Mouse (Mus musculus): ENCODE measurements around the gene Glt1d1. TPM values are rescaled to one million over a fixed set of nuclear protein-coding genes. Genes with fewer than 3 reads are reported as not detected.

Glt1d1 gene
- polyA plus RNA-seq, 1 experiment from 2014 or later = 1.5 TPM

DNA sequence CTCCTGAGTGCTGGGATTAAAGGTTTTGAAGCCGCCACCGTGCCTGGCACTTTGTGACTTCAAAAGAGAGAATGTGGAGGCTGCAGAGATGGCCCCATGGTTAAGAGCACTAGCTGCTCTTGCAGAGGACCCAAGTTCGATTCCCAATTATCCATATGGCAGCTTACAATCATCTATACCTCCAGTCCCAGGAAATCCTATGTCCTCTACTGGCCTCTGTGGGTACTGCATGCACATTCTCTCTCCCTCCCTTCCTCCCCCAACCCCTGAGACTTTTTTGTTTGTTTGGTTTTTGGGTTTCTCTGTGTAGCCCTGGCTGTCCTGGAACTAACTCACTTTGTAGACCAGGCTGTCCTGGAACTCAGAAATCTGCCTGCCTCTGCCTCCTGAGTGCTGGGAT lies 27.2 kb downstream of the Glt1d1 start:
- DNase-seq (ENCODE audit: low spot score) (no peak), ATAC-seq (replicated peaks; ENCODE audit: low FRiP score) (no peak)
- Histone ChIP-seq H3K27ac (ENCODE audit: low read depth, low read length) (no peak overlapping the region), H3K9me3 (ENCODE audit: control insufficient read depth, low read length) (peaks cover 3% of the 10 kb centered on the region; the same call in 1 of the 2 replicates), H3K36me3 (ENCODE audit: control insufficient read depth, insufficient read depth, low read length) (no peaks in the 10 kb centered on the region; the same call in 1 of the 2 replicates), H3K4me1 (replicated peaks; ENCODE audit: control insufficient read depth, insufficient read depth, low read length) (no peaks in the 10 kb centered on the region), H3K4me3 (ENCODE audit: low read depth, low read length) (no peak overlapping the region), H3K9ac (ENCODE audit: low read length) (no peak overlapping the region), H3K4me2 (ENCODE audit: low read depth, low read length, severe bottlenecking) (no peak overlapping the region), H3K27me3 (ENCODE audit: control insufficient read depth, insufficient read depth, low read length) (no peaks in the 10 kb centered on the region)
- 86% methylated on average over 3 of the region's 3 CpGs for WGBS

DNA sequence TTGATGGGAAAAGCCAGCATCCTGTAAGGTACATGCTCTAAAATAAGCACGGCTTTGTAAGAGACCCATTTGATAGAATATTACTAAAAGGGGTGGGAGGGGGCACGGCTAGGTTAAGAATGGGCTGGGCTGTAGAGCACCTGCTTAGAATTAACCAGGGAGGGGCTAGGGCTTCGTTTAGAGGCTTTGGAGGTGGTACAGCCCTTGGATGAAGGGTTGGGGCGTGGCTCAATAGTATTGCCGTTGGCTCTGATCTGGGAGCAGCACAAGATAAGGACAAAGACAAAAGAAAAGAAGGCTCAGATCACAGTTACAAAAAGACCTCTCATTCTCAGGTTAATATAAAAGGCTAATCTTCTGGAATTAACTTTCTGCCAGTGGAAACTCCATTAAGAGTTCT lies 28.2 kb downstream of the Glt1d1 start:
- no peak overlapping the region for H3K4me3 ChIP-seq (ENCODE audit: low read depth, low read length)
- no peaks in the 10 kb centered on the region for H3K27me3 ChIP-seq (ENCODE audit: control insufficient read depth, insufficient read depth, low read length)
- H3K4me1 ChIP-seq (replicated peaks; ENCODE audit: control insufficient read depth, insufficient read depth, low read length) = no peaks in the 10 kb centered on the region
- ATAC-seq (replicated peaks; ENCODE audit: low FRiP score) (no peak), DNase-seq (ENCODE audit: low spot score) (no peak)
- H3K27ac ChIP-seq (ENCODE audit: low read depth, low read length) = no peak overlapping the region
- WGBS = 61% methylated on average over 5 of the region's 5 CpGs
- no peak overlapping the region for H3K9ac ChIP-seq (ENCODE audit: low read length)
- no peaks in the 10 kb centered on the region; the same call in 1 of the 2 replicates for H3K36me3 ChIP-seq (ENCODE audit: control insufficient read depth, insufficient read depth, low read length)
- H3K4me2 ChIP-seq (ENCODE audit: low read depth, low read length, severe bottlenecking) = no peak overlapping the region
- peaks cover 3% of the 10 kb centered on the region; the same call in 1 of the 2 replicates for H3K9me3 ChIP-seq (ENCODE audit: control insufficient read depth, low read length)

DNA sequence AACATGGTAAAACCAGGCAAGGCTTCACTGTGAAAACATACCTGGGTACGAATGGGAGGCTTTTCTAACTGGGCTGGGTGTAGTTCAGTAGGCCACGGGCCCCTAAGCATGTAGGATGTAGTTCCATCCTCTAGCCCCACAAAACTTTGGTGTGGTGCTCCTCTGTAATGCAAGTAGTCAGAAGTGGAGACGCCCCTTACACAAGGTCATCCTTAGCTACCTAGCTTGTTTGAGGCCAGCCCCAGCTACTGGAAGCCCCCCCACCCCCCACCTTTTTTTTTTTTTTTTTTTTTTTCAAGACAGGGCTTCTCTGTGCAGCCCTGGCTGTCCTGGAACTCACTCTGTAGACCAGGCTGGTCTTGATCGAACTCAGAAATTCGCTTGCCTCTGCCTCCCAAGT lies 28.9 kb downstream of the Glt1d1 start:
- H3K4me3 ChIP-seq (ENCODE audit: low read depth, low read length) = no peak overlapping the region
- H3K4me1 ChIP-seq (replicated peaks; ENCODE audit: control insufficient read depth, insufficient read depth, low read length) = no peaks in the 10 kb centered on the region
- no peak overlapping the region for H3K27ac ChIP-seq (ENCODE audit: low read depth, low read length)
- no peak overlapping the region for H3K9ac ChIP-seq (ENCODE audit: low read length)
- WGBS = 89% methylated on average over 5 of the region's 5 CpGs
- peaks cover 3% of the 10 kb centered on the region; the same call in 1 of the 2 replicates for H3K9me3 ChIP-seq (ENCODE audit: control insufficient read depth, low read length)
- DNase-seq (ENCODE audit: low spot score) (no peak), ATAC-seq (replicated peaks; ENCODE audit: low FRiP score) (no peak)
- H3K36me3 ChIP-seq (ENCODE audit: control insufficient read depth, insufficient read depth, low read length) = no peaks in the 10 kb centered on the region; the same call in 1 of the 2 replicates
- no peak overlapping the region for H3K4me2 ChIP-seq (ENCODE audit: low read depth, low read length, severe bottlenecking)
- H3K27me3 ChIP-seq (ENCODE audit: control insufficient read depth, insufficient read depth, low read length) = no peaks in the 10 kb centered on the region

- no peak overlapping the region for H3K9ac ChIP-seq (ENCODE audit: low read length)
- no peak overlapping the region for H3K4me2 ChIP-seq (ENCODE audit: low read depth, low read length, severe bottlenecking)
- no peaks in the 10 kb centered on the region for H3K4me1 ChIP-seq (replicated peaks; ENCODE audit: control insufficient read depth, insufficient read depth, low read length)
- WGBS = 93% methylated on average over 8 of the region's 8 CpGs
- no peak overlapping the region for H3K4me3 ChIP-seq (ENCODE audit: low read depth, low read length)
- H3K27me3 ChIP-seq (ENCODE audit: control insufficient read depth, insufficient read depth, low read length) = no peaks in the 10 kb centered on the region
- DNase-seq (ENCODE audit: low spot score) (no peak), ATAC-seq (replicated peaks; ENCODE audit: low FRiP score) (no peak)
- no peak overlapping the region for H3K27ac ChIP-seq (ENCODE audit: low read depth, low read length)
- H3K36me3 ChIP-seq (ENCODE audit: control insufficient read depth, insufficient read depth, low read length) = no peaks in the 10 kb centered on the region
- no peaks in the 10 kb centered on the region for H3K9me3 ChIP-seq (ENCODE audit: control insufficient read depth, low read length)
These were observed 41.9 kb downstream of the Glt1d1 start for GRCm38 (mm10) chr5:127673913-127674312.

- H3K4me2 ChIP-seq (ENCODE audit: low read depth, low read length, severe bottlenecking) = no peak overlapping the region
- no peaks in the 10 kb centered on the region for H3K27me3 ChIP-seq (ENCODE audit: control insufficient read depth, insufficient read depth, low read length)
- H3K4me1 ChIP-seq (replicated peaks; ENCODE audit: control insufficient read depth, insufficient read depth, low read length) = no peaks in the 10 kb centered on the region
- ATAC-seq (replicated peaks; ENCODE audit: low FRiP score) (no peak), DNase-seq (ENCODE audit: low spot score) (no peak)
- H3K9me3 ChIP-seq (ENCODE audit: control insufficient read depth, low read length) = no peaks in the 10 kb centered on the region
- H3K27ac ChIP-seq (ENCODE audit: low read depth, low read length) = no peak overlapping the region
- H3K9ac ChIP-seq (ENCODE audit: low read length) = no peak overlapping the region
- H3K36me3 ChIP-seq (ENCODE audit: control insufficient read depth, insufficient read depth, low read length) = no peaks in the 10 kb centered on the region
- H3K4me3 ChIP-seq (ENCODE audit: low read depth, low read length) = no peak overlapping the region
- WGBS = 94% methylated on average over 2 of the region's 2 CpGs
These were observed 45.5 kb downstream of the Glt1d1 start for GRCm38 (mm10) chr5:127677561-127677960.

DNA sequence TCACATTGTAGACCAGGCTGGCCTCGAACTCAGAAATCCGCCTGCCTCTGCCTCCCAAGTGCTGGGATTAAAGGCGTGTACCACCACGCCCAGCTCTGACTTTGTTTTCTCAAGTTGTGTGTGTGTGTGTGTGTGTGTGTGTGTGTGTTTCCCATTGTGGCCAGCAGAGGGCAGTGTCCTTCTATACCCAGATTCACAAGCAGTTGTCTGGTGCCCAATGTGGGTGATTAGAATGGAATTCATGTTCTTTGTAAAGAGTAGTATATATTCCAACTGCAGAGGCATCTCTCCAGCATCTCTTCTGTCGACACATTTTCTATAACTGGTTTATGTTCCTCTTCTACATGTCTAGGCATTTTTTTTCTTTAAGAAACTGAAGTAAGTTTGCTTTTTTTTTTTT lies 46.4 kb downstream of the Glt1d1 start:
- Histone ChIP-seq H3K4me3 (ENCODE audit: low read depth, low read length) (no peak overlapping the region), H3K9me3 (ENCODE audit: control insufficient read depth, low read length) (no peaks in the 10 kb centered on the region), H3K9ac (ENCODE audit: low read length) (no peak overlapping the region), H3K4me2 (ENCODE audit: low read depth, low read length, severe bottlenecking) (no peak overlapping the region), H3K4me1 (replicated peaks; ENCODE audit: control insufficient read depth, insufficient read depth, low read length) (no peaks in the 10 kb centered on the region), H3K27ac (ENCODE audit: low read depth, low read length) (no peak overlapping the region), H3K36me3 (ENCODE audit: control insufficient read depth, insufficient read depth, low read length) (no peaks in the 10 kb centered on the region), H3K27me3 (ENCODE audit: control insufficient read depth, insufficient read depth, low read length) (no peaks in the 10 kb centered on the region)
- WGBS = 90% methylated on average over 5 of the region's 5 CpGs
- ATAC-seq (replicated peaks; ENCODE audit: low FRiP score) (no peak), DNase-seq (ENCODE audit: low spot score) (no peak)

DNA sequence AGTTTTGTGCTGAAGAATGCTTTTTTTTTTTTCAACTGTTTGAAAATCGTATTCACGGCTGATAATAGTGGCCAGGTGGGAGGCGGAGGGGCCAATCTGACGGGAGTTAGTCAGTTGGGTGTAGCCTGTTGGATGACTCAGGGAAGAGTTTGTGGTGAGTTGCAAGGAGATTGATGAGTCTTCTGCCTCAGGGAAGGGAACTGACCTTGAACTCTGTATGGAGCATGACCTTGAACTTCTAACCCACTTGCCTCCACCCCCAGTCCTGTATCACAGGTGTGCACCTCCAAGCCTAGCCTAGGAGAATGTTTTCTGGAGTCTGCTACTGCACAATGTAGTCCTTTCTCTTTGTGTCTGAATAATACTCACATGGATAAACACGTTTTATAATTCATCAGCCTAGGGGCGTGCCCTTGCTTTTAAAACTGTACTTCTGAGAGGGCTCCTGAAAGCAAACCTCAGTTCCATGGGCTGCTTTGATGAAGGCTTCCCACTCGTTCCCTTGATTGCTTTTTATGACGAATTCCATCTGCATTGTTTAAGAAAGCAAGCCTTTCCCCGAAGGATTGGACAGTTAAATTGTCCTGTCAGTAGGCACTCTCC lies 56.6 kb downstream of the Glt1d1 start:
- Histone ChIP-seq H3K9ac (ENCODE audit: low read length) (no peak overlapping the region), H3K9me3 (ENCODE audit: control insufficient read depth, low read length) (no peaks in the 10 kb centered on the region), H3K27me3 (ENCODE audit: control insufficient read depth, insufficient read depth, low read length) (no peaks in the 10 kb centered on the region), H3K4me1 (replicated peaks; ENCODE audit: control insufficient read depth, insufficient read depth, low read length) (no peaks in the 10 kb centered on the region), H3K4me2 (ENCODE audit: low read depth, low read length, severe bottlenecking) (no peak overlapping the region), H3K36me3 (ENCODE audit: control insufficient read depth, insufficient read depth, low read length) (no peaks in the 10 kb centered on the region), H3K4me3 (ENCODE audit: low read depth, low read length) (no peak overlapping the region), H3K27ac (ENCODE audit: low read depth, low read length) (no peak overlapping the region)
- DNase-seq (ENCODE audit: low spot score) (no peak), ATAC-seq (replicated peaks; ENCODE audit: low FRiP score) (no peak)
- 78% methylated on average over 9 of the region's 9 CpGs for WGBS

DNA sequence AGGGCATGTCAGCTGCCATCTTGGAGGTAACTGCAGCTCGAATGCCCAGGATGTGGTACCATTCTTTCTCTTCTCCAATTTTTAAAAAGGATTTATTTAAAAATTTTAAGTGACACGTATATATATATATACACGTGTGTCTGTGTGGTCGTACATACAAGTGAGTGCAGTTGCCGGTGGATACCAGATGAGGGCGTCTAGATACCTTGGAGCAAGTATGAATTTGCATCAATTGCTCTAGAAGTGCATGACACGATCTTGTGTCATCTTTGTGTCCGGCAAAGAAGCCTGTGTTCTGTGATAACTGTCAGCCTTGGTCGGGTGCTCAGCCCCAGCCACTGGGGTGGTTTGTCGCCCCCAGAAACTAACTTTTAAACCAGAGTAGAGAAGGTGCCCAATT lies 59.0 kb downstream of the Glt1d1 start:
- Histone ChIP-seq H3K27me3 (ENCODE audit: control insufficient read depth, insufficient read depth, low read length) (no peaks in the 10 kb centered on the region), H3K27ac (ENCODE audit: low read depth, low read length) (no peak overlapping the region), H3K9me3 (ENCODE audit: control insufficient read depth, low read length) (no peaks in the 10 kb centered on the region), H3K4me1 (replicated peaks; ENCODE audit: control insufficient read depth, insufficient read depth, low read length) (no peaks in the 10 kb centered on the region), H3K36me3 (ENCODE audit: control insufficient read depth, insufficient read depth, low read length) (no peaks in the 10 kb centered on the region), H3K9ac (ENCODE audit: low read length) (no peak overlapping the region), H3K4me2 (ENCODE audit: low read depth, low read length, severe bottlenecking) (no peak overlapping the region), H3K4me3 (ENCODE audit: low read depth, low read length) (no peak overlapping the region)
- ATAC-seq (replicated peaks; ENCODE audit: low FRiP score) (no peak), DNase-seq (ENCODE audit: low spot score) (no peak)
- WGBS = 91% methylated on average over 10 of the region's 10 CpGs

DNA sequence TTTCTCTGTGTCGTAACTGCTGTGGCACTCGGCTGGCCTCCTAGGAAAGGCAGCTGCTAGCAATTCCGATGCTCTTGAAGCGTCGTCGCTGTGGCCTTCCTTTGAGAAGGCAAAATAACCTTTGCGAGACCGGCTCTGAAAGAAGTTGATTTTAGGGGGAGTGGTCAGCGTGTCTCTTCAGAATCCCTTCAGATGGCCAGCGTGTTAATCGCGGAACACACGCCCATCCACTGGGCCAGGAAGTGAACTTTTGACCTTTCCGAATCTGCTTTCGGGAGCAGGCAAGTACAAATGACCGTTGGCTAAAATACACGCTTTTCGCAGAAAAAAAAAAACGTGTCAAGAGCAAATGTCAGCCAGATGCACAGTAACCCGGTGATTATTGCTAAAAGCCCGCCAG lies 59.5 kb downstream of the Glt1d1 start:
- DNase-seq (ENCODE audit: low spot score) = no peak
- H3K27me3 ChIP-seq (ENCODE audit: control insufficient read depth, insufficient read depth, low read length) = no peaks in the 10 kb centered on the region
- ATAC-seq (replicated peaks; ENCODE audit: low FRiP score) = no peak

More for the DNA sequence above, 59.5 kb downstream of the Glt1d1 start:
- H3K27ac ChIP-seq (ENCODE audit: low read depth, low read length) = no peak overlapping the region
- no peaks in the 10 kb centered on the region for H3K36me3 ChIP-seq (ENCODE audit: control insufficient read depth, insufficient read depth, low read length)
- H3K4me2 ChIP-seq (ENCODE audit: low read depth, low read length, severe bottlenecking) = no peak overlapping the region
- no peaks in the 10 kb centered on the region for H3K9me3 ChIP-seq (ENCODE audit: control insufficient read depth, low read length)
- no peaks in the 10 kb centered on the region for H3K4me1 ChIP-seq (replicated peaks; ENCODE audit: control insufficient read depth, insufficient read depth, low read length)
- 75% methylated on average over 21 of the region's 21 CpGs for WGBS
- no peak overlapping the region for H3K9ac ChIP-seq (ENCODE audit: low read length)
- no peak overlapping the region for H3K4me3 ChIP-seq (ENCODE audit: low read depth, low read length)

All from forebrain, embryonic 11.5 days (tissue).